Mouse (Mus musculus) urinary bladder, adult 18-20 months (tissue): Measurements from ENCODE around the gene Rnf222.

Experiments
- DNase-seq, 2 experiments: peaks; one replicate each; pipeline ENCODE4 v3.0.0; 2022; ENCODE audit warnings: low spot score in 2 of 2, mixed read lengths in 2 of 2

Gene Rnf222

GRCm38 (mm10) chr11:68890625-68891024 lies 2.3 kb downstream of the Rnf222 start:
- no peak for DNase-seq

DNA sequence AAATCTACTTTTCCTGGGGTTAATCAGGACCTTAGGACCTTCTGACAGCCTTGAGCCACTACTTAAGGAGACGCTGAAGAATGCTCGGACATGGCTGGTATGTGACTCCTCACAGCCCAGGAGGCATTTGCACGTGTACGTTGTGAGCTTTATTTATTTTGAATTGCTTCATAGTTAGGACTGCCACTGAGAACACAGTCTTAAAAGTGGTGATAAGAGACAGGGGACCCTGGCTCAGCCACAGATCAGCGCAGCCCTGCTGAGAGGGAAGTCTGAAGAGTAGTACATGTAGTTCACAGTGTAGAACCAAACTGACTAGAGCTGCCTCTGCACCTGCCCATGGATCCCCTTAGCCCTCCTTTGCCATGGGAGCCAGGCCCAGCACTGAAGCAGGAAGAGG lies 3.5 kb downstream of the Rnf222 start:
- no peak for DNase-seq

- no peak for DNase-seq
Measured at GRCm38 (mm10) chr11:68892233-68892832, 4.0 kb downstream of the Rnf222 start.

- DNase-seq: no peak
Measured at GRCm38 (mm10) chr11:68893911-68894464, 5.6 kb downstream of the Rnf222 start.

GRCm38 (mm10) chr11:68896247-68896646 lies 7.9 kb downstream of the Rnf222 start:
- no peak for DNase-seq

DNA sequence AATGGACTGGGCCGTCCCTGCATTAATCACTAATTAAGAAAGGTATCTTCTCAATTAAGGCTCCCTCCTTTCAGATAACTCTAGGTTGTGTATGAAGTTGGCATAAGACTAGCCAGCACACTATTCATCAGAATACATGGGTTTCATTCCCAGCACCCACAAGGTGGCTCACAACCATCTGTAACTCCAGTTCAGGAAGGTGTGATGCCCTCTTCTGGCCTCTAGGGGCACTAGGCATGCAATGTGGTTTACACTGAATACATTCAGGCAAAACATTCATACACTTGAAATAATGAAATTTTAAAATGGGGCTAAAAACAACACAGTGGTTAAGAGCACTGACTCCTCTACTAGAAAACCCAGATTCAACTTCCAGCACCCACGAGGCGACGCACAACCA lies 8.8 kb downstream of the Rnf222 start:
- DNase-seq: no peak

DNA sequence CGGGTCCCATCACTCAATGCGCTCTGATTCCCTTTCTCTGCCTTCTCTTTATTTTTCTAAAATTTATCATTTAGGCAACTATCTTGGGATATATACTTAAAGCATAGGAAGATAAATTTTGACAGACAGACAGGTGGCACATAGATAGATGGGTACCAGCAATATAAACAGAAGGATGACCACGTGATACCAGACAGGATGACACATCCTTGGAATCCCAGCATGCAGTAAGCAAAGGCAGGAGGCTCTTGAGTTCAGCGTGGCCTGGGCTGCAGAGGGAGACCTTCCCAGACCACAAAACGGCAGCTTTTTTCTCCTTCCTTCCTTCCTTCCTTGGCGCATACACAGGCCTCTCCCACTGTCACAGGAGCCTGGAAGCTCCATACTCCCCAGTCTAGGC lies 9.5 kb downstream of the Rnf222 start:
- no peak for DNase-seq

GRCm38 (mm10) chr11:68898790-68899189 lies 10.4 kb downstream of the Rnf222 start:
- no peak for DNase-seq

GRCm38 (mm10) chr11:68899815-68900214 lies 11.5 kb downstream of the Rnf222 start:
- DNase-seq: no peak

- DNase-seq: no peak
Measured at GRCm38 (mm10) chr11:68900519-68901350, 12.4 kb downstream of the Rnf222 start.

DNA sequence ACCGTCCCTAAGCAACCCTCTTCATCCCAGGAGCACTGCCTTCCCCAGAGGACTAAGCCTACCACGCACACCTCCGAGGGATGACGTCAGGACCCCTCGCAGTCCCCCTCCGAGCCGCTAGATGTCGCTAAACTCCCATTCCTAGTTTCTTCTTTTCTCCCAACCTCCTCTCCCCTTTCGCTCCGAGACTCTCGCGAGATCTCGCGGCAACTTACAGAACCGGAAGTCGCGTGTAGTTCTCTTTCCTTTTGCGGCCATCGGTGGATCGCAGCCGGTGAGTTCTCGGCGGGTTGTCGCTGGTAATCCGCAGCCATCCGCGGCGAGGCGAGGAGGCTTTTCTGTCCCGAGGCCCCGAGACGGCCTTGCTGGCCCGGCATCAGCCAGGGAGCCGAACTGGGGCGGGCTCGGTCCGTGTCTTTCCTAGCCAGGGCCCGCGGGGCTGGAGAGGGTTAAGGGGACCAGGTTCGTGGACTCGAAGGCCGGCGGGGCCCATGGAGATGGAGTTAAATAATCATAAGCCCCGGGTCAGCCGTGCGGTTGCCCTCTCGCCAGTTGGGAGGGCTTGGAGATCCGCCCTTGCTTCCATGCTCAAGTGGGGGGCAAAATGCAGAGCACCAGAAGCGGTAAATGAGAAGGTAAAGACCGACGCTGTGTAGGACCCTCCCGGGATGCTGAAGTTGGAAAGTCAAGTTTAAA lies 13.1 kb downstream of the Rnf222 start, which contains the start of gene Rpl26:
Gene Rpl26 (plus strand): TSS at position 233 of the 696 bp plus-strand sequence.
- DNase-seq: peak; percentile 95 to 98

DNA sequence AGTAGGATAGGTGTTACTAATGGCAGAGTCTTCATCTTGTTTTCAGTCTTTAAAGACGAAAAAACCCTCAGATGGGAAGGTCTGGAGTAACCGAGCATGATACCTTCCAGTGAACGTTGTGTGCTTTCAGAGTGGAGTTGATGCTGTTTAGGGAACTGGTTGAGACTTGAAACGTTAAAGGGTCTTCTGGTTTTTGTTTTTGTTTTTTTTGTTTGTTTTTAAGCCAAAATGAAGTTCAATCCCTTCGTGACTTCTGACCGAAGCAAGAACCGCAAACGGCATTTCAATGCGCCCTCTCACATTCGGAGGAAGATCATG lies 13.7 kb downstream of the Rnf222 start:
- no peak for DNase-seq

DNA sequence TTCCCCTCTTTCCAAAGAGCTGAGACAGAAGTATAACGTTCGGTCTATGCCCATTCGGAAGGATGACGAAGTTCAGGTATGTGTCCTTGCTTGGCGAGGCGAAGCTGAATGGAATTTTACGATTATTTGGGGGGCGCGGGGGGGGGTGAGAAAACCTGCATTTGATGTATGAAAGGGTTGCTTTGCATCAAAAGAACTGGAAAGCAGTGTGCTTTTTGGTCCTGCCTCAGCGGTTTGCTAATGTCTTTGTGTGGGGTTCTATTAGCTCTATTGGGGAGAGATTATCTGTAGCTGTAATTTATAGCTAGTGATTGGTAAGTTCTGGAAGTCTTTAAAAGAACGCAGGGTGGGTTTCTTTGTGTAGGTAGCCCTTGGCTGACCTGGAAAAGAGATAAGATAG lies 14.0 kb downstream of the Rnf222 start:
- DNase-seq: no peak

DNA sequence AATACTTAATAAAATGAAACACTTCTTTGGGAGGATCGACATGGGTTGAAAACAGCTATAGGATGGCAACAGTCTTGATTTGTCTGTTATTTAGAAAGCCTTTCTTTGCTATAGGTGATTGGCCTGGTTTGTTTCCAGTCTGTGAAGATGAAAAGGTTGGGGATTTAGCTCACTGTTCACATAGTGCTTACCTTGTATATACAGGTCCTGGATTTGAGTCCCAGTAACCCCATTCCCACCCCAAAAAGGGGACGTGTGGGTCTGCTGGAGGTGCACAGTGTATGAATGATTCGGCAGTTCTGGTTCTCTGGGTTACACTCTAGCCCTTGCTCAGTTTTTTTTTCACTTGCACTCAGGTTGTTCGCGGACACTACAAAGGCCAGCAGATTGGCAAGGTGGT lies 14.5 kb downstream of the Rnf222 start:
- DNase-seq: no peak

GRCm38 (mm10) chr11:68903775-68904174 lies 15.4 kb downstream of the Rnf222 start:
- DNase-seq: no peak

- DNase-seq: peak in 1 of 2 experiments; percentile 24
Measured at GRCm38 (mm10) chr11:68904375-68905137, 16.2 kb downstream of the Rnf222 start.

DNA sequence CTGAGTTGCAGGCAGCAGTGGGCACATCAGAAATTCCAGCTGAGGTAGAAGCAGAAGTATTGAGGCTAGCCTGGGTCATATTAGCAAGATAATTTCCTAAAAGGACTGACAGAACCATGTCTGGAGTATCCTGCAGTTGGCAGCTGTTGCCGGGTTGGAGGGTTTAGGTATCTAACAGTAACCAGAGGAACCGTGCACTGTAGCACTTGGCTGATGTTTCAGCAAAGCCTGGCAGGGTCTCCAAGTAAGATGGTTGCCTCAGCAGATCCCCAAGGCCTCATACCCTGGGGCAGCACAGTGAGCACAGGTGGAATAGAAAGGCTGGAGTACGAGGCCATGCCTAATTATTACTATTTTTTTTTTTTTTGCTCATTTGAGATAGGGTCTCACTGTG lies 16.8 kb downstream of the Rnf222 start:
- DNase-seq: no peak

- no peak for DNase-seq
Measured at GRCm38 (mm10) chr11:68905665-68906460, 17.5 kb downstream of the Rnf222 start.

DNA sequence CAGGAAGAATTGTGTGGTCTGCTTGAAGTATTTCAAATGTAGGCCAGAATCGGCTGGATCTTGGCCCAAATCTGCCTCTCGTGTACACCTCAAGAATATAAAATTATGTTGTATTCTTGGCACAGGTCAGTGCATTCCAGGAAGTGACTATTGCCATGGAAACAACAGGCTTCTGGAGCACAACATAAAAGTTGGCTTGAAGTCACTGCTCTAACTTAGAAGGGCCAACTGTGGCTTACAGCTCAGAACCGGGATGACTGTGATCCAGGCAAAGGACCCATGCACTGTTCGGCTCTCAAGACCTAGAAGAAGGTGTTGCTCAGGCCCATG lies 18.1 kb downstream of the Rnf222 start:
- DNase-seq: no peak

DNA sequence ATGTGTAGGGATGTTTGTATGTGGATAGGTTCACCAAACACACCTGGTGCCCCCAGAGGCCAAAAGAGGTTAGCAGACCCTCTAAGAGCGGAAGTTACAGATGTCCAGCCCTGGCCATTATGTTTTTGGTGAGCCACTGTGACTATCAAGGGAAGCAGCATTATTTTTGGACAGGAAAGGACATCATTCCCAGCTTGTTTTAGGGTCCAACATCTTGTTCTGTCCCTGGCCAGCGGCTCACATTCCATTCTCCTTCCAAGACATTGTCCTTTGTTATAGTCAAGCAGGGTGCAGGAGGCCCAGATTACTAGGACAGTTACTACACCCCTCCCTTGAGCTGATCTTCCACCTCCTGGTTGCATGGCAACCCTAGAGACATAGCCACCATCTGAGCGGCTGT lies 18.9 kb downstream of the Rnf222 start:
- DNase-seq: no peak

GRCm38 (mm10) chr11:68908846-68909503 lies 20.6 kb downstream of the Rnf222 start:
- no peak for DNase-seq
